Mouse (Mus musculus): ENCODE data around the gene Fanci.

Gene Fanci

DNA sequence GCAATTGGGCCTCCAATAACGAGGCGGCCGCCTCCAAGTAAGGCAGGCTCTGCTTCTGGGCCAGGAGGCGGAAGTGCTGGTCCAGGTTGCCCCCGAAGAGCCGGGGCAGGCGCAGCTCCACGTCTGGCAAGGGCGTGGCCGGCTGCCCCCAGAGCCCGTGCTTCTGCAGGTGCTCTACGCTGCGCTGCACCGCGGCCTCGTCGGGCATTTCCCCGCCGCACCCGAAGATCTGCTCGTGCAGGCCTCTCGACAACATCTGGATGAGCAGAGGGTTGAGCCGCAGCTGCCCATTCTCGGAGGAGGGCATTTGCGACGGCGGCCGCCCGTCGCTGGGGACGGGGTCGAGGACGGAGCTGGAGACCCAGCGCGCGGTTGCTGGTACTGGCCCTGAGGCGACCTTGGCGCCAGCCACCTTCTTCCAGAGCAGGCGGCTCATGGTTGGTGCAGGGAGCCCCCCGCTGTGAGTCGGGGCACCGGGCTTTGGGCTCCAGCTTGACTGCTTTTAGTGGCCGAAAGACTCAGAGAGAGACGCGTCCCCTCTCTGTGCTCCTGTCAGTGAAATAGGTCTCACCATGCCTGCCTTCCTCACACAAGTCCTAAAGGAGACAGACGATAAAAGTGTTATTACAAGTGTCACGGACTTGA is 73.2 kb downstream of the Fanci start:
- peak; percentile 56 for DNase-seq (ENCODE audit: low spot score)

DNA sequence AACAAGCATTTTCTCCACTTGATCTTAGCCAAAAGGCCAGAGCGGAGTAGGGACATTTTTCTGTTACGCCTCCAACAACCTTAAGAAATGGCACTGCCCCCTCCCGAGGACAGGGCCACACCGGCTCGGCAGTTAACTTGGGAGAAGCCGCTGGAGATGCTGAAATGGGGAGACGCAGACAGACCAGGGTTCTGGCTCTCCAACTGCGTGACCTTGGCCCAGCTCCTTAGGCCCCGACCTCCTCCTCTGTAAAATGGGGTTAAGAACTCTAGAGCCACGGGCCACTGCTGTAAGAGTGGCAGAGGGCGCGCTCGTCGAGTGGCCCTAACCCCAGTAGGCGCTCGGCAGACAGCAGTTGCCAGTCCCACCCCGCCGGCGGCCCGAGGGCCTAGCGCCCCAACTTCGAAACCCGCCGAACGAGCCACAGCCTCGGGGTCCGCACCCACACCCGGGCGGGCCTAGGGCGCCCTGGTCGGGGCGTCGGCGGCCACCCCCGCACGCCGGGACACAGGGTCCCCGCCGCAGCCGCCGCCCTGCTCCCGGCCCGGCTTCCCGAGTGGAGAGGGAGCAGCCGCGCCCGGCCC is 73.8 kb downstream of the Fanci start:
- no peak for DNase-seq (ENCODE audit: low spot score)

DNA sequence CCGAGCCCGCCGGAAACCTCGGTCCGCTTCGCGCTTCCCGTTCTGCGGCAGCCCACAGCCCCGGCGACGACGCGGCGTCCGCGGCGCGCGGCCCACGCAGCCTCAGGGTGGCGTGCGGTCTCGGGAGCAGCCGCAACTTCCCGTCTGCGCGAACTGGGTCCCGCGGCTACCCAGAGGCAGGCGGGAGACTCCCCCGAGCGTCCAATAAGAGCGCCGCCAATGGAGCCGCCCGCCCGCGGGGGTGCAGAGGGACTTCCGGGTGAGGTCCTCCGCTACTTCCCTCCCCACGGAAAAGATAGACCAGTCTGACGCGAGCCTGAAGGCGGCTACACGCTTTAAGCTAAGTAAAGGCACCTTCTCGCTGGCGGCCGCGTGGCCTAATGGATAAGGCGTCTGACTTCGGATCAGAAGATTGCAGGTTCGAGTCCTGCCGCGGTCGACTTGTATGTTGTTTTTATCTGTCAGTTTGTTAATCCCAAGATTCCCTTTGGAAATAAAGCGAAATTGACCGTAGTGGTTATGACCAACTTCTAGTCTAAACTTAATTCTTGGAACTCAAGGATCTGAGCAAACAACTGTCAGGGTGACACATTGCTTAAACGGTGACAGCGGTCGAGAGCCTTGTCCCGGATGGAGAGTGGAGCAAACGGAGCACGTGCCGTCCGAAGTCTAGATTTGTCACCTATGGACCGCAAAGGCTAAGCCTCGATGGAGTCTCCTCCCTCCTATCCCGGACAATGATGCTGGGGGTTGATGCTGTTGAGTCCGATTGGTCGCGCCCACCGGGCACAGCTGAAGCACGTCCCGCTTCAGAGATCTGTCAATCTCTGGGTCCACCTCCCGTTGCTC is 74.5 kb downstream of the Fanci start, which contains the start of gene Polg:
Gene Polg, minus strand, starts transcription at position 310 of the 849 bp plus-strand sequence.
- DNase-seq (ENCODE audit: low spot score) = peak; percentile 98

DNA sequence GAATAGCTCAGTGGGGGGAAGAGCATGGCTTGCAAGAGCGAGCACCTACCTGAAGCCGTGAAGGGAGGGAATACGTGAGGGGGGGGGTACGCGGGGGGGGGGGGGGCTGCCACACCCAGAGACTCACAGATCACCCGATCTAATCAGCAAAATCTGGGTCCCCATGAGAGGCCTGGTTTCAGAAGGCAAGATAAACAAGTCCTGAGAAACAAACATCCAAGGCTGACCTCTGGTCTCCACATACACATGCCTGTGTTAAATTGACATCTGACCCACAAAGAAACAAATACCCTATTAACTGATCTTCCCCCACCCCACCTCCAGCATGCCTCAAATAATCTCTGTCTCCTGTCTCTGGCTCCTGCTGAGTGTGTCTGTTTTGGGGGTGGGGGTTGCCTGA is 76.2 kb downstream of the Fanci start:
- no peak for DNase-seq (ENCODE audit: low spot score)

DNA sequence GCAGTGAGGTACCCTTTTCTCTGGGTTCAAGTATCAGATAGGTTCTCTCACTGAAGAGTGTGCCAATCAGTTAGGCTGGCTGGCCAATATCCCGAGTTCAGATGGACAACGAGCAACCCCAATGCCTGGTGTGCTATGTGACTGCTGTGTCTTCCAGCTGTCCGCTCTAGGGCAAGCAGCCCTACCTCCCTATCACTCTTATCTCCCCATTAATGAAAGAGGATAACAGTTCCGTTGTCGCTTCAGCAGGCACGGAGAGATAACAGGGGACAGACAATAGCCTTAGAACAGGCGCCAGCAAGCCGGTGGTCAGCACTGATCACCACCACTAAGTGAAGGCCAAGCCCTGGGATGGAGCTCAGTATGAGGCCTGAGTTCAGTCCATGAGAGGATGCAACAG is 77.3 kb downstream of the Fanci start:
- DNase-seq (ENCODE audit: low spot score) = no peak

DNA sequence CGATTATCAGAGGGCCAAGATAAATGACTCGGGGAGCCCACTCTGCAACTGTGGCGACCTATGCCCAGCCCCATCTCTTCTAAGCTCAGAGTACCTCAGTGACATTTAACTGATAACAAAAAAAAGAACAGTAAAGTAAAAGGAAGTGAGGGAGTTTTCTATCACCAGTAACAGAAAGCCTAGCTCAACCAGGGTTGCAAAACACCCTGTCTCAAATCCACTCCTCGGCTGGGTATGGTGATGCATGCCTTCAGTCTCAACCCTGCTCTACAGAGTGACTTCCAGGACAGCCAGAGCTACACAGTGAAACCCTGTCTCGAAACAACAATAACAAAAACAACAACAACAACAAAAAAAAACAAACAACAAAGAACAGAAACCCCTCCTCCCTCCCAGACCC is 78.0 kb downstream of the Fanci start:
- DNase-seq (ENCODE audit: low spot score) = no peak

DNA sequence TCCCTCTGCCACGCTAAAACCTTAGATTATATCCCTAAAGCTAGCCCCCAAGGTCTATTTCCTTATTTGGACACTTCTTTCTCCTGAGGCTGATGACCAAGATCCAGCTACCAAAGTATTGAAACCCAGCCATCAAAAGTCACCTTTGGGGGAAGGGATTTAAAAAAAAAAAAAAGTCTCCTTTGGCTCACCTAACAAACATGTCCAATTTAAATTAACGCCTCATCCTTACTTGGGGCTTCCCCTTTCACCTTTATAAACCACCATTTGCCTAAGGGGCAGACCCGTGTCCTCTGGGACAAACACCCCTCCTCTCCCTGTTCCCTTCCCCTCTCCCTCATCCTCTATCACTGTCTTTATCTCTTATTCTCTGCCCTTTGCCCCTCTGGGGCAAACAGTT is 79.0 kb downstream of the Fanci start:
- DNase-seq (ENCODE audit: low spot score) = no peak

DNA sequence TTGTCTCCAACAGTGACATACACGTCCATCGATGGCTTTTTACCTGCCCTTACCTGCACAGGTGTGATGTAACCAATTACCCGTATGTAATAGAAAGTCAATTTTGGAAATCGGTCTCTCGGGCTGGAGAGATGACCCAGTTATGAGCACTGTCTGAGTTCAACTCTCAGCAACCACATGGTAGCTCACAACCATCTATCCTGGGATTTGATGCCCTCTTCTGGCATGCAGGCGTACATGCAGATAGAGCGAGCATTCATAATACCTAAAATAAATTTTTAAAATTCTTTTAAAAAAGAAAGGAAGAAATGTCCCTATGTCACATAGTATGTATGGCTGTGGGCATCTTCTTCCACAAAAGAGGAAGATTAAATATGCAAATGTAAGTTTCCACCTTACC is 79.7 kb downstream of the Fanci start:
- no peak for DNase-seq (ENCODE audit: low spot score)

DNA sequence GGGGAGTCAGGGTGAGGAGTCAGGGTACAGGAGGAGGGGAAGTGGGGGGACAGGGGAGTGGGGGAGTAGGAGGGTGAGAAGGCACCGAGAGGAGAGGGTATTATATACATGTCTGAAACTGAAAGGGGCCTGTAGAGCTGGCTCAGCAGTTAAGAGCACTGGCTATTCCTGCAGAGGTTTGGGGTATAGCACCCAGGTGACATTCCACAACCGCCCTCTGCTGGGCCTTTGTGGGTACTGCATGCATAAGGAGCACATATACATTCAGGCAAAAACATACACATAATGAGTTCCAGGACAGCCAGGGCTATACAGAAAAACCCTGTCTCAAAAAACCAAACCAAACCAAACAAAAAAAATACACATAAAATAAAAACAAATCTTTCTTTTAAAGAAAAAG is 81.1 kb downstream of the Fanci start:
- DNase-seq (ENCODE audit: low spot score) = no peak

DNA sequence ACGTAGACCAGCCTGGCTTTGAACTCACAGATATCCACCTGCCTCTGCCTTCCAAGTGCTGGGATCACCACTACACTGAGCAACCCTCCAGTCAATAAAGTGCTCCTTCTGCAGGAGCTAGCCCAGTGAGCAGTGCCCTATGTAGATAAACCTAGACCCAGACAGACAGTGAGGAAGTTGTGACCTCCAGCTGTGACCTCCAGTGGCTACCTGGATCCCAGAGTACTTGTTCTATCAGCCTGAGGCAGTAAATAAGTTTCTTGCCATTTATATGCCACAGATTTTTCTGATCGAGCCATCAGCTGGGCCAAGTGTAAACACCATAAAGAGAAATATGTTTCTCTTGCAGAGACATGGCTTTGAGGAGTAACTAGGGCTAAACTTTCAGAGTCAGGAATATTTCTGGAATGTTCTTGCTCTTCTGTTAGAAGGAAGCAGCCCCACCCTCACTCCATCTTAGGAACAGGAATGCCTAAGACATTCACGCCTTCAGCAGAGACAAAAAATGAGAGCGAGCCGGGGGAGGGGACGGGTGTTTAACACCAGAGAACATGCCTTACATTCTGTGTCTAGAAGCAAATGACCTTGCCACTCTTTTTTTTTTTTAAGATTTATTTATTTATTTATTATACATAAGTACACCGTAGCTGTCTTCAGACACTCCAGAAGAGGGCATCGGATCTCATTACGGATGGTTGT is 81.9 kb downstream of the Fanci start:
- DNase-seq (ENCODE audit: low spot score) = no peak

DNA sequence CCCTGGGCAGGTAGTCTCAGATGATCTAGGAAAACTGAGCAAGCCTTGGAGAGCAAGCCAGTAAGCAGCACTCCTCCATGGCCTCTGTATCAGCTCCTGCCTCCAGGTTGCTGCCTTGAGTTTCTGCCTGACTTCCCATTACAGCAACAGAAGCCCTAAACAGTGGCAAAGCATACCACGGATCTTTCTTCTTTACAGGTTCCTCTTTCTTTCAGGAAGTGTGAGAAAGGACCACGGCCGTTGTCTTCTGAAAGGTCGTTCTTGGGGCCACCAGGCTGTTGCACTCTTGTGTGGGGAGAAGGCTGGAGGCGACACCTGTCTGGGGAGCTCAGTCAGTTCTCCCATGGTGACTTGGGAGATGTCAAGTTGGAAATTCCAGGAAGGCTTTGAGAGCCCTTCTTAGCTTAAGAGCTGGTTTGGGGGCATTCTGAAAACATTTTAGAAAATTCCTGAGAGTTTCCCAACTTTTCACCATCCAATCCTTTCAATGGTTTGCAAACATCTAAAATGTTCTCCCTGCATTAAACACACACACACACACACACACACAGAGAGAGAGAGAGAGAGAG is 83.2 kb downstream of the Fanci start:
- no peak for DNase-seq (ENCODE audit: low spot score)

DNA sequence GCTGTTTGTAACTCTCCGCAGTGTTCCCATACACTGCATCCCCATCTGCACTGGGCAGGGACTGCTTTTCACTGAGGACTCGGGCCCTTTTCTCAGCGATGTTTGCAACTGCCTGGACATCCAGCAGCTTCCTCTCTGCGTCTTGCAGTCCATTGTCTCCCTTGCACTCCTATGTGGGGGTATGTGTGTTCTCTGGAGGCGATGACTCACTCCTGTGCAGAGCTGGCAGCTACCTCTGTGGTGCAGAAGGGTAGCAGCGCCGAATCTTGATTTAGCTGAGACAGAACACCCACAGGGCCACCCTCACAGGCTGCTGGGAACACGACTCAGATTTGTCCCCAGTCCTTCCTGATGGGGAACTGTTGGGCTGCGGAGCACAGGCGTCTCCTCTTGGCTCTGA is 94.8 kb downstream of the Fanci start:
- DNase-seq (ENCODE audit: low spot score) = no peak

DNA sequence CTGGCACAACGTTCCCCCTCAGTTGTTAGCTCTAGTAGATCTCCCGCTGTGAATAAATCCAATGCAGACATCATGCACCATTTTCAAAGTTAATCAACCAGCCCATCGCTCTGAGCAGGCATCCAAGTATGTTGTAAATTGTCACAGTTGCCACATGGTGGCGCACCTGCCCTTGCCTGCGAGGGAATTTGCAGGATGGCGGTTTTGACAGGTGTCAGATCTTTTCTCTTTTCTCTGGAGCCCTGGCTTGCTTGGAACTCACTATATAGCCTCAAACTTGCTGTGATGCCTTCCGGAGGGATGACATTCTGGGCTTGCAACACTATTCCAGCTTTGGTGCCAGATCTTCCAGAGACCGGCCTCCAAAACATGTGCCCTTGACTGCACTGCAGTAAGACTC is 102.2 kb downstream of the Fanci start:
- peak; percentile 75 for DNase-seq (ENCODE audit: low spot score)

DNA sequence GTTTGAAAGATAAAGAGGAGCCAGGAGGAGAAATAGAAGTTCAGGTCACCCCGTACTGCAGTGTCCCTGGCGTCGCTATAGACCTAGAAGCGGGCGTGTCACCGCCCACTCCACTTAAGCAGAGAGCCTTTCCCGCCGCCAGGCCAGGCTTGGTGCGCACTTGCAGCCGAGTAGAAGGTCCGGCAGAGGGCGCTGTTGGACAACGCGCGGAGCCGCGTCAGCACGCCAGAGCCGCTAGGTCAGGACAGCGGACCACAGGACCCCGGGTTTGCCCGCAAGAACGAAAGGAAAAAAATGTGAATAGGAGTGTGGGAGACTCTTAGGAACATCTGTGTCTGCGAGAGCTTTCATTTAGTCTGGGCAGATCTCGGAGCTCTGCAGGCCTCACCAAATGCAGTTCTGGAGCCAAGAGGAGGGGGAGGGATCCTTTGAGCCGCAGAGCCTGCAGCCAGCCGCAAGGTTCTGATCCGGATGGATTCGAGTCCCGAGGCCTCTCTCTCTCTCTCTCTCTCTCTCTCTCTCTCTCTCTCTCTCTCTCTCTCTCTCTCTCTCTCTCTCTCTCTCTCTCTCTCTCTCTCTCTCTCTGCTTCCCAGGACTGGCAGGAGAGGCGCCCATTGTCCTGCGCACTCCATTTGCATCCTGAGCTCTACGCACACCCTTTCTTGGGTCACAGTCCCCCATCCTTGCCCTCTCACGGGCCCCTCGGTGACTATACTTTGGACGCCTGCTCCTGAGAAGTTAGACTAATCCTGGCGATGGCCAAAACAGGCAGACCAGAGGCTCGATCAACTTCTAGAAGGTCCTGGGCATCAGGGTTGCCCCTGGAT is 104.5 kb downstream of the Fanci start:
- DNase-seq (ENCODE audit: low spot score) = peak; percentile 94

DNA sequence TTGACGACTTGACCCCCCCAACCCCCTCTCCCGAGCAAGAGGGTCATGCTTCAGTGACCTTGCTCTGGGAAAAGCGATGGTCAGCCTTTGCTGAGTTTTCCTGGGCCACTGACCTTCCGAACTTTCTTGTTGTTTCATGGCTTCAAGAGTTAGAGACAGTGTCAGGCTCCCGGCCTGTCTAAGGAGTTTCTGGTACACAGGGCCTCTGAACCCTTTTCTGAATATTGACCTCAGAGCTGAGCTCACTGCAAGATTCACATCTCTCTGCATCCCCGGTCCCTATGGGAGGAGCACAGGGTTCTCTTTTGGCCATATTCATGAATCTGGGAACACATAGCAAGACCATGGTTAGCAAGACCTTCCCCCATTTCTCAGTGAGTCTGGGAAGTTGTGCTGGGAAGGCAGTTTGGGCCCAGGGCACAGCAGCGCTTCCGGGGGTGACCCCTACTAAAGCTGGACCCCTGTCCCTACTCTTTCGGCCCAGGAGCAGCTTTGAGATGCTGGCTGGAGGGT is 105.1 kb downstream of the Fanci start:
- no peak for DNase-seq (ENCODE audit: low spot score)

DNA sequence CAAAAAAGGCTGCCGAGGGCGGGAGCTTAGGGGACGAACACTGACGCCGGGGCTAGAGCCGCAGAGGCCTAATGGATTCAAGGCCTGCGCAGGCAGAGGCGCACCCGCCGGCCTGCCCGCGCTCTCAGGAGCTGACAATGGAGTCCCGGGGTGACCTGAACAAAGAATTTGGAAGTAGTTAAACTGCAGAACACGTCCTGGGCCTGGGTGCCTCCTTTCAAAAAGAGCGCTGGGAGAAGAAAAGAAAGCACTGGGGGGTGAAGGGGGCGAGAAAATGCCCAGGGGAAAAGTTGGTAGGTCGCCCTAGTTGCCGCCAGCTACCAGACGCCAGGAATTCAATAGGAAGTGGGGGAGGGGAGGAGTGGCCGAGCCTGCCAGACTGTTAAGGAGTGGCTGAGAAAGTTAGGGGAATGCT is 106.0 kb downstream of the Fanci start:
- no peak for DNase-seq (ENCODE audit: low spot score)

DNA sequence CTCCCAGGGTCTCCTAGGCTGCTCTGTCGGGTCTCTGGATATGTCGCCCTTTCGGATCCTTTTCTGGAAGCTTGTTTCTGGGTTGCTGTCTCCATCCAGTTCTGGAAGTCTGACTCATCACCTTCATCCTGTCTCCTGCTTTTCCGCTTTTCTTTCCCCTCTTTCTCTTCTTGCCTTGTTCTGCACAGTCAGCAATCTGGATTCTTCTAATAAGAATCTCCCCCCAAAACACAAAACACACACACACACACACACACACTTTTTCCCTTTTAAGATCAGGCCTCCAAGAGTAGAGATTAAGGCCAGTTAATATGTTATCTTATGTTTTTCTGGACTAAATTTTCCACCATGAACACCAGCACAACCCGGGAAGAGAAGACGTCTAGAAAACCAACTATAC is 106.6 kb downstream of the Fanci start:
- no peak for DNase-seq (ENCODE audit: low spot score)

DNA sequence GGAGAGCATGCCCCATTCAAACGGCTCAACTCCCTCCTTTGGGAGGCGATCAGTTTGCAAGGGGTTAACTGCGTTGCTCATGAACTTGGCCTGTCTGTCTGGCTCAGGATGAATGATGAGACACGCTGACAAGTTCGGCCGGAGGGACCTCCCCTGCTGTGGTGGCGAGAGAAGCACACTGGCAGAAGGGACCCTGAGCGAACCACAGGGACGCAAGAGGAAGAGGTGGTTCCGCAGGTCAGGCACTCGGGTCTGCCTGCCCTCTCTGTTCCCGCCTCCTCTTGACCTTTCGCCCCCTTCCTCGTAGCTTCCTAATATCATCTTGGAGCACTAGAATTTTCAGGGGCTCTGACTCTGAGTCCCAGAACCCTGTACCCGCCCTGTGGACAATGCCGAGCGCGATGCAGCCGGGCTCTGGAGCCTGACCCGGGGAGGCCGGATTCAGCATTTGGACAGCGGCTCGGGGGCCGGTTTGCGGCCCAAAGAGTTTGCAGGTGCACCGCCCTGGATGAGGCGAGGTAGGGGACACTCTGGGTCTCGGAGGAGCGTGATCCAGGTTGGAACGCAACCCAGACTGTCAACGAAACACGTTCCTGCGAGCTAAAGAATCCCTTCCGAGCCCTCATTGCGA is 107.4 kb downstream of the Fanci start:
- peak; percentile 79 for DNase-seq (ENCODE audit: low spot score)
